Mouse (Mus musculus) testis, adult 2 months (tissue): Measurements from ENCODE around the gene Acss1. TPM values are rescaled to one million over a fixed set of nuclear protein-coding genes. Genes with fewer than 3 reads are reported as not detected.

Experiments
- H3K27ac ChIP-seq: fragments of 200-500 bp; 2 replicates; pipeline ENCODE4 v1.5.1; 2012; ENCODE audit warnings: low read depth, low read length; ENCODE audit not compliant: control insufficient read depth, insufficient read depth
- H3K27me3 ChIP-seq: fragments of 200-500 bp; 2 replicates; pipeline ENCODE4 v1.6.1; 2012; ENCODE audit warnings: mild to moderate bottlenecking, low read length, moderate library complexity; ENCODE audit not compliant: control insufficient read depth, insufficient read depth
- H3K36me3 ChIP-seq: fragments of 200-500 bp; 2 replicates; pipeline ENCODE4 v1.6.1; 2012; ENCODE audit warnings: mild to moderate bottlenecking, low read length; ENCODE audit not compliant: control insufficient read depth, insufficient read depth
- H3K4me1 ChIP-seq: fragments of 200-500 bp; 2 replicates; pipeline ENCODE4 v1.6.1; 2012; ENCODE audit warnings: low read length; ENCODE audit not compliant: control insufficient read depth, insufficient read depth
- H3K4me3 ChIP-seq: fragments of 200-500 bp; 2 replicates; pipeline ENCODE4 v1.5.1; 2012; ENCODE audit warnings: low read depth, mild to moderate bottlenecking, low read length, moderate library complexity, mixed read lengths; ENCODE audit not compliant: control insufficient read depth
- CTCF ChIP-seq: fragments of 200-500 bp; IDR thresholded peaks from 2 replicates; pipeline ENCODE4 v1.5.1; 2012; ENCODE audit warnings: low read depth, mild to moderate bottlenecking, inconsistent platforms, low read length, moderate library complexity; ENCODE audit not compliant: control insufficient read depth, insufficient read depth, insufficient replicate concordance
- POLR2A ChIP-seq: fragments of 200-500 bp; IDR thresholded peaks from 2 replicates; pipeline ENCODE4 v1.6.1; 2012; ENCODE audit warnings: low read depth, mild to moderate bottlenecking, inconsistent platforms, low read length, moderate library complexity; ENCODE audit not compliant: control insufficient read depth
- polyA plus RNA-seq: library from polyadenylated mRNA; depleted of rRNA; stranded (reverse); fragments of >200 nt; gene quantifications from 2 replicates; pipeline ENCODE4 v1.2.3, GENCODE M21; 2012; rRNA removed

The Acss1 gene
- polyA plus RNA-seq, 1 experiment, result 14.6 TPM

- H3K27me3 ChIP-seq, result no peaks in the 10 kb centered on the region
- H3K4me3 ChIP-seq, result no peak overlapping the region
- no peaks in the 10 kb centered on the region; the same call in 1 of the 2 replicates for H3K36me3 ChIP-seq
- TF ChIP-seq CTCF (no peak), POLR2A (no peak)
- no peak overlapping the region for H3K27ac ChIP-seq
- no peaks in the 10 kb centered on the region for H3K4me1 ChIP-seq
These were observed 88.7 kb downstream of the Acss1 start for GRCm38 (mm10) chr2:150579628-150580027.

GRCm38 (mm10) chr2:150578603-150579002 lies 89.7 kb downstream of the Acss1 start:
- Histone ChIP-seq H3K36me3 (no peaks in the 10 kb centered on the region), H3K27me3 (no peaks in the 10 kb centered on the region), H3K4me3 (no peak overlapping the region), H3K27ac (no peak overlapping the region), H3K4me1 (no peaks in the 10 kb centered on the region)
- TF ChIP-seq POLR2A (no peak), CTCF (no peak)

- TF ChIP-seq CTCF (no peak), POLR2A (no peak)
- Histone ChIP-seq H3K4me3 (no peak overlapping the region), H3K4me1 (no peaks in the 10 kb centered on the region; the same call in 1 of the 2 replicates), H3K36me3 (no peaks in the 10 kb centered on the region), H3K27me3 (no peaks in the 10 kb centered on the region), H3K27ac (no peak overlapping the region)
These were observed 92.0 kb downstream of the Acss1 start for GRCm38 (mm10) chr2:150576256-150576655.

- Histone ChIP-seq H3K4me3 (no peak overlapping the region), H3K4me1 (no peaks in the 10 kb centered on the region; the same call in 1 of the 2 replicates), H3K36me3 (no peaks in the 10 kb centered on the region), H3K27me3 (no peaks in the 10 kb centered on the region), H3K27ac (no peak overlapping the region)
- no peak for TF ChIP-seq POLR2A
- TF ChIP-seq CTCF, result no peak
These were observed 95.8 kb downstream of the Acss1 start for GRCm38 (mm10) chr2:150572463-150572862.

GRCm38 (mm10) chr2:150570761-150571160 lies 97.5 kb downstream of the Acss1 start:
- Histone ChIP-seq H3K27me3 (no peaks in the 10 kb centered on the region), H3K4me1 (no peaks in the 10 kb centered on the region; the same call in 1 of the 2 replicates), H3K4me3 (no peak overlapping the region), H3K36me3 (no peaks in the 10 kb centered on the region), H3K27ac (no peak overlapping the region)
- no peak for TF ChIP-seq CTCF
- TF ChIP-seq POLR2A, result no peak

- Histone ChIP-seq H3K27ac (no peak within 1 kb of the TSS), H3K27me3 (no peaks in the 10 kb centered on the region), H3K4me3 (no peak within 1 kb of the TSS), H3K36me3 (no peaks in the 10 kb centered on the region), H3K4me1 (no peaks in the 10 kb centered on the region; the same call in 1 of the 2 replicates)
- TF ChIP-seq CTCF (no peak), POLR2A (no peak)
These were observed 98.3 kb downstream of the Acss1 start, which contains the start of gene Cst7 for GRCm38 (mm10) chr2:150569847-150570590. Gene Cst7 (plus strand): TSS chr2:150570415.

Other genes with a start within 250 kb of the Acss1 start
- gene Zfp442, start 217.0 kb downstream of the Acss1 start, polyA plus RNA-seq, result 0.46 and 0.59 TPM in 2 replicates
- gene Zfp345, start 183.4 kb downstream of the Acss1 start, polyA plus RNA-seq, result not detected in 2 replicates
- 0.46 and 0.78 TPM in 2 replicates for gene Cst7, start 98.1 kb downstream of the Acss1 start, polyA plus RNA-seq
- gene Apmap, start 59.9 kb downstream of the Acss1 start, polyA plus RNA-seq, result 24.1 and 31.2 TPM in 2 replicates
- 0.02 TPM in 1 of 2 replicates, not detected in the other for gene Vsx1, start 20.9 kb upstream of the Acss1 start, polyA plus RNA-seq
- gene Entpd6, start 80.5 kb upstream of the Acss1 start, polyA plus RNA-seq, result 84.4 and 91.0 TPM in 2 replicates
- gene Pygb, start 118.2 kb upstream of the Acss1 start, polyA plus RNA-seq, result 7.0 and 8.9 TPM in 2 replicates
- gene Abhd12, start 236.2 kb upstream of the Acss1 start, polyA plus RNA-seq, result 49.2 and 55.6 TPM in 2 replicates
- gene Gins1, start 236.9 kb upstream of the Acss1 start, polyA plus RNA-seq, result 12.8 and 14.0 TPM in 2 replicates